Mouse (Mus musculus) forebrain, embryonic 14.5 days (tissue): ENCODE measurements around the gene Ccnh. TPM values are rescaled to one million over a fixed set of nuclear protein-coding genes. Genes with fewer than 3 reads are reported as not detected.
A peak's percentile ranks its signal among the peaks of the same experiment; 100 is the strongest.
"Not testable (repeated sequence)": the region's sequence is repeated elsewhere in the genome, so short reads cannot be mapped to it uniquely, and the experiment has no call there.

Experiments used
- ATAC-seq: fragments of 200-750 bp; cut with Nextera tagmentation; 2 replicates; pipeline ENCODE4 v1.8.0; 2017; ENCODE audit warnings: mild to moderate bottlenecking, moderate library complexity
- DNase-seq: peaks from one replicate; pipeline ENCODE4 v3.0.0-alpha.2; 2015; ENCODE audit warnings: low spot score
- H3K27ac ChIP-seq: fragments of 300-500 bp; sonication (generic); 2 replicates; pipeline ENCODE4 v1.5.1; 2014; ENCODE audit warnings: low read depth, mild to moderate bottlenecking, control low read depth, low read length, moderate library complexity
- H3K27me3 ChIP-seq: fragments of 300-500 bp; sonication (generic); replicated peaks from 2 replicates; pipeline ENCODE4 v1.6.1; 2014; ENCODE audit warnings: low read length, control low read depth, mixed read lengths; ENCODE audit not compliant: control insufficient read depth, insufficient read depth
- H3K36me3 ChIP-seq: fragments of 300-500 bp; sonication (generic); 2 replicates; pipeline ENCODE4 v1.6.1; 2014; ENCODE audit warnings: low read length, control low read depth; ENCODE audit not compliant: control insufficient read depth, insufficient read depth
- H3K4me1 ChIP-seq: fragments of 300-500 bp; sonication (generic); 2 replicates; pipeline ENCODE4 v1.6.1; 2014; ENCODE audit warnings: antibody characterized with exemption, low read length, control low read depth; ENCODE audit not compliant: control insufficient read depth, insufficient read depth
- H3K4me2 ChIP-seq: fragments of 300-500 bp; sonication (generic); 2 replicates; pipeline ENCODE4 v1.6.1; 2014; ENCODE audit warnings: mild to moderate bottlenecking, control low read depth, low read length
- H3K4me3 ChIP-seq: fragments of 300-500 bp; sonication (generic); 2 replicates; pipeline ENCODE4 v1.5.1; 2014; ENCODE audit warnings: low read depth, low read length, control low read depth
- H3K9ac ChIP-seq: fragments of 300-500 bp; sonication (generic); 2 replicates; pipeline ENCODE4 v1.6.1; 2014; ENCODE audit warnings: mild to moderate bottlenecking, low read length, control low read depth, moderate library complexity
- H3K9me3 ChIP-seq: fragments of 300-500 bp; sonication (generic); replicated peaks from 2 replicates; pipeline ENCODE4 v1.6.1; 2016; ENCODE audit warnings: low read length, control low read depth, mixed read lengths; ENCODE audit not compliant: control insufficient read depth
- WGBS: fragments of 180-500 bp; shearing (Covaris S2); extraction: QIAGEN DNeasy Blood & Tissue Kit; methylation state at CpG from one replicate; pipeline ENCODE4 v1.1.7; 2014; 5-methylcytosine and 5-hydroxymethylcytosine counted together
- polyA plus RNA-seq: library from polyadenylated mRNA; unstranded; fragments of >200 nt; fragmentation: Nextera tagmentation; extraction: Ambion mirVana; gene quantifications from 2 replicates; pipeline ENCODE4 v1.2.1, GENCODE M21; 2014

The Ccnh gene
- polyA plus RNA-seq = 108 and 118 TPM in 2 replicates

- peaks cover 4% of the 10 kb centered on the region; the same call in 1 of the 2 replicates for H3K4me1 ChIP-seq
- no peaks in the 10 kb centered on the region for H3K9me3 ChIP-seq
- peak; percentile 98 for ATAC-seq
- peak within 1 kb of the TSS; percentile 88 for H3K9ac ChIP-seq
- peaks cover 13% of the 10 kb centered on the region for H3K36me3 ChIP-seq
- no peaks in the 10 kb centered on the region for H3K27me3 ChIP-seq
- peak; percentile 95 for DNase-seq
- peak within 1 kb of the TSS; percentile 79 for H3K27ac ChIP-seq
- 1% methylated on average over 44 of the region's 44 CpGs for WGBS
- peak within 1 kb of the TSS; percentile 91 for H3K4me2 ChIP-seq
- H3K4me3 ChIP-seq = peak within 1 kb of the TSS; percentile 81
Observed at GRCm38 (mm10) chr13:85188903-85189643, at the start of gene Ccnh. Ccnh (plus strand) TSS chr13:85189408.

- H3K4me1 ChIP-seq, H3K4me2 ChIP-seq, DNase-seq, H3K27ac ChIP-seq, H3K36me3 ChIP-seq, H3K9me3 ChIP-seq, ATAC-seq, H3K9ac ChIP-seq, H3K4me3 ChIP-seq, H3K27me3 ChIP-seq: not testable (repeated sequence)
- 97% methylated on average over 16 of the region's 16 CpGs for WGBS
Observed at GRCm38 (mm10) chr13:85143361-85143760, 45.8 kb upstream of the Ccnh start.

GRCm38 (mm10) chr13:85146471-85146870, 42.7 kb upstream of the Ccnh start:
- Histone ChIP-seq H3K4me1 (no peaks in the 10 kb centered on the region), H3K27ac (no peak overlapping the region), H3K9me3 (no peaks in the 10 kb centered on the region), H3K4me3 (no peak overlapping the region), H3K36me3 (no peaks in the 10 kb centered on the region), H3K4me2 (no peak overlapping the region), H3K9ac (no peak overlapping the region), H3K27me3 (no peaks in the 10 kb centered on the region)
- no peak for ATAC-seq
- DNase-seq = no peak

- Histone ChIP-seq H3K27ac (no peak overlapping the region), H3K9ac (no peak overlapping the region), H3K4me3 (no peak overlapping the region), H3K4me1 (no peaks in the 10 kb centered on the region), H3K9me3 (no peaks in the 10 kb centered on the region), H3K36me3 (no peaks in the 10 kb centered on the region), H3K4me2 (no peak overlapping the region), H3K27me3 (no peaks in the 10 kb centered on the region)
- no peak for DNase-seq
- no peak for ATAC-seq
- 75% methylated on average over 6 of the region's 6 CpGs for WGBS
Observed at GRCm38 (mm10) chr13:85154746-85155145, 34.5 kb upstream of the Ccnh start.

GRCm38 (mm10) chr13:85159971-85160370, 29.2 kb upstream of the Ccnh start:
- Histone ChIP-seq H3K4me1 (no peaks in the 10 kb centered on the region), H3K27ac (no peak overlapping the region), H3K9me3 (no peaks in the 10 kb centered on the region), H3K36me3 (no peaks in the 10 kb centered on the region), H3K4me2 (no peak overlapping the region), H3K9ac (no peak overlapping the region), H3K27me3 (no peaks in the 10 kb centered on the region), H3K4me3 (no peak overlapping the region)
- no peak for DNase-seq
- ATAC-seq = no peak
- 83% methylated on average over 2 of the region's 2 CpGs for WGBS

GRCm38 (mm10) chr13:85164512-85165124, 24.6 kb upstream of the Ccnh start:
- no peak overlapping the region for H3K27ac ChIP-seq

GRCm38 (mm10) chr13:85189644-85190121, 475 bp downstream of the Ccnh start:
- DNase-seq (peak; percentile 55), ATAC-seq (peak; percentile 79)
- H3K4me3 ChIP-seq = peak overlapping the region; percentile 81
- peak overlapping the region; percentile 79 for H3K27ac ChIP-seq
- H3K4me2 ChIP-seq = peak overlapping the region; percentile 91
- H3K27me3 ChIP-seq = no peaks in the 10 kb centered on the region
- peaks cover 13% of the 10 kb centered on the region for H3K36me3 ChIP-seq
- no peaks in the 10 kb centered on the region for H3K9me3 ChIP-seq
- peaks cover 4% of the 10 kb centered on the region; the same call in 1 of the 2 replicates for H3K4me1 ChIP-seq
- 2% methylated on average over 17 of the region's 17 CpGs for WGBS
- peak overlapping the region; percentile 88 for H3K9ac ChIP-seq

More at GRCm38 (mm10) chr13:85164512-85165124, 24.6 kb upstream of the Ccnh start:
- peak; percentile 82 for ATAC-seq
- 20% methylated on average over 4 of the region's 4 CpGs for WGBS
- DNase-seq = peak; percentile 85
- Histone ChIP-seq H3K9ac (no peak overlapping the region), H3K4me2 (peak overlapping the region; percentile 34; the same call in 1 of the 2 replicates), H3K36me3 (no peaks in the 10 kb centered on the region), H3K9me3 (no peaks in the 10 kb centered on the region), H3K27me3 (no peaks in the 10 kb centered on the region), H3K4me3 (no peak overlapping the region), H3K4me1 (no peaks in the 10 kb centered on the region)

- Histone ChIP-seq H3K4me2 (no peak overlapping the region), H3K4me3 (no peak overlapping the region), H3K9me3 (no peaks in the 10 kb centered on the region), H3K9ac (no peak overlapping the region), H3K27ac (no peak overlapping the region), H3K36me3 (peaks cover 13% of the 10 kb centered on the region), H3K4me1 (peaks cover 4% of the 10 kb centered on the region; the same call in 1 of the 2 replicates), H3K27me3 (no peaks in the 10 kb centered on the region)
- no peak for ATAC-seq
- DNase-seq = no peak
- WGBS = 100% methylated on average over 2 of the region's 2 CpGs
Observed at GRCm38 (mm10) chr13:85191253-85191652, 2.0 kb downstream of the Ccnh start.

GRCm38 (mm10) chr13:85207493-85207892, 18.3 kb downstream of the Ccnh start:
- 76% methylated on average over 2 of the region's 2 CpGs for WGBS
- Histone ChIP-seq H3K9me3 (no peaks in the 10 kb centered on the region), H3K27me3 (no peaks in the 10 kb centered on the region), H3K27ac (no peak overlapping the region), H3K36me3 (peaks cover 14% of the 10 kb centered on the region), H3K4me2 (no peak overlapping the region), H3K9ac (no peak overlapping the region), H3K4me3 (no peak overlapping the region), H3K4me1 (no peaks in the 10 kb centered on the region)
- DNase-seq (peak; percentile 47), ATAC-seq (peak; percentile 40)
